Mouse (Mus musculus): ENCODE measurements around the gene Insig2.

Gene Insig2

DNA sequence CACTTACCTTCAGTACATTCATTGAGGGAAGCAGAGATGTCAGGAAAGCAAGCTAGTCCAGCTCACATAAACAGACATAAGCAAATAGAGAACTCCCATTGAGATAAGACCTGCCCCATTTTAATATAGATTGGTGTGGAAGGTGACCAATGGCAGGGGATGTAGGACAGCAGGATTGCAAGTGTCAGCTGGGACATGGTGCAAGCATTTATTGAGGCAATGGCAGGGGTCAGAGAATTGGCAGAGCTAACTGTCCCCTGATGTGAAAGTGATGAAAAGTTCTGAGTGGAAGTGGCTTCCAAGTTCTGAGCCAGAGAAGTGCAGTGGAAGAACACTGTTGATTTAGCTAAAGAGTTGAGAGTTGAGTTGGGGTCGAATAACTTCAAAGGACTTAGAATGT lies at the start of gene Insig2:
Gene Insig2 (minus strand): TSS at position 105 of the 400 bp plus-strand sequence.
- no peak for DNase-seq (ENCODE audit: extremely low spot score, low spot score)

DNA sequence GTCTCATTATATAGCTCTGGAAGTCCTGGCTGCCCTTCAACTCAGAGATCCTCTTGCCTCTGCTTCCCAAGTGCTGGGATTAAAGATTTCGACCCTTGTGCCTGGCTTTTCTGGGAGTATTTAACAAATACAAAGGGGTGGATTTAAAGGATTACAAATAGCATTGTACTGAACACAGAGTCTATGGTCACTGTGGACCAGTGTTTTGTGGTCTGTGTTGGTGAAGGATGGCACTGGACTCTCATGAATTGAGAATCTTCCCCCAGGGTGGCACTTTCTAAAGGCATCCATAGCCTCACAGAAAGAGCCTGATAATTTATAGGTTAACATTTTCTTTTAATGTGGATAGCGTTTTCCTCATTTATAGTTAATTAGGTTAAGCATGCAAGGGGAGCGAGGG lies 49.2 kb upstream of the Insig2 start:
- no peak for DNase-seq (ENCODE audit: extremely low spot score, low spot score)

- no peak for DNase-seq (ENCODE audit: extremely low spot score, low spot score)
Measured at GRCm38 (mm10) chr1:121380033-121380432, 47.6 kb upstream of the Insig2 start.

- no peak for DNase-seq (ENCODE audit: extremely low spot score, low spot score)
Measured at GRCm38 (mm10) chr1:121377901-121378300, 45.5 kb upstream of the Insig2 start.

DNA sequence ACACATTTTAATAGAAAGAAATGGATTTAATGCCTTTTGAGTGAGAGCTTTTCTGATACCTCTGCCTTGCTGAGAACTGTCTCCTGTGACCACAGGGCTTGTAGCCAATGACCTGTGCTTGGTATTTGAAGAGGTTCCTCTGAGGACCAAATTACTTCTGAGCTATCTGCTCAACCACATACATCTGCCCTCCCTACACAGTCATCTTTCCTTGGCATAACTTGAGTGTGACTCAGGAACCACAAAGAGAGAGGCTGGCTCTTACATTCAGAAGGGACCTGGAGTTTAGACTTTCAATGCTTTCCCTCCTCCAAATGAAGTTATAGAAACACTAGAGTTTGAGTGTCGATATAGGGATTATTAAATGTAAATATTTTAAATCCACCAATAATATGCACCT lies 45.0 kb upstream of the Insig2 start:
- DNase-seq (ENCODE audit: extremely low spot score, low spot score), result no peak

DNA sequence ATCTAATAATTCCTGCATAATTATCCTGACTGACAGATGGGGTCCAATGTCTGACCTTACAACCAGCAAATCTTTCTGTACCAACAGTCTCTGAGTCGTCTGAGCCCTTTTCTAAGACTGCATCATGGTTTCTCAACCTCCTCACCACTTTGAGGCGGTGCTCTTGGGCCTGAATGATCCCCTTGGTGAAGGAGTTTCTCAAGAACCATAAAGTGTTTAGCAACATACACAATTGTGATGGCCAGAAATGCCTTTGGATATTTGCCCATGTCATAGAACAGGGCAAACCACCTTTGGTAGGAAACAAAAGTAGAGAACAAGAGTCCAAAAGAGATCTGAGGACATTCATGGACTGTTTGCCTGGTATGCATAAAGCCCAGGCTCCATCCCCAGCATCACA lies 41.2 kb upstream of the Insig2 start:
- DNase-seq (ENCODE audit: extremely low spot score, low spot score), result no peak

DNA sequence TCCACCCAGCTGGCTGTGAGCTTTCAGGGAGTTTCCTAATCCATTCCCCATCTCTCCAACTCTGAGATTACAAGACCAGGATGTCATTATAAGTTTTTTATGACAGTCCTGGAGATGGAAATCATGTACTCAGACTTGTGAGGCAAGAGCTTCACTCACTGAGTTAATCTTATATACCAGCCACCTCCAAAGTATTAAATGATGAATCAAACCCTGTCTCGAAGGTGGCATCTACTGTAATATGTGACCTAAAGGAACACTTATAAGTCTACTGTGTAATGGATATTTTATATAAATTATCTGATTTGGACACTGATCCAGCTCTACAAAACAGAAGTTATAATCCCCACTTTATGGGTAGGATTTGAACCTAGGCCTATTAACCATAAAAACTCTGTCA lies 40.3 kb upstream of the Insig2 start:
- DNase-seq (ENCODE audit: extremely low spot score, low spot score), result no peak

DNA sequence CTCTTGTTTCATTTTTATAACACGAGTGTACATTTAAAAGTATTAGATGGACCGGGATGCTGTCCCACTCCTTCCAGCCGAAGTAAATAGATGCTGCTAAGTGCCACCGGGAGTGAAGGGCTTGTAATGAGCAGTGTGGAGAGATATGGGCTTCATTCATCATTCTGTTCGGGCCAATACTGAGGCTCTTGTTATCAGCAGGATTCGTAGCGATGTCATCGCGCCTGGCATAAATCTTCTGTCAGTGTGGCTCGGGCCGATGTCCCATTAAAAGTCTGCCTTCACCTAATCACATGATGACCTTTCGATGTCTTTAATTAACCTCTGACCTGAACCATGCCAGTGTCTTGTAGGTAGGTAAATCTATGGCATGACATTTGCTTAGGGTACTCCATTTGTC lies 39.1 kb upstream of the Insig2 start:
- no peak for DNase-seq (ENCODE audit: extremely low spot score, low spot score)

DNA sequence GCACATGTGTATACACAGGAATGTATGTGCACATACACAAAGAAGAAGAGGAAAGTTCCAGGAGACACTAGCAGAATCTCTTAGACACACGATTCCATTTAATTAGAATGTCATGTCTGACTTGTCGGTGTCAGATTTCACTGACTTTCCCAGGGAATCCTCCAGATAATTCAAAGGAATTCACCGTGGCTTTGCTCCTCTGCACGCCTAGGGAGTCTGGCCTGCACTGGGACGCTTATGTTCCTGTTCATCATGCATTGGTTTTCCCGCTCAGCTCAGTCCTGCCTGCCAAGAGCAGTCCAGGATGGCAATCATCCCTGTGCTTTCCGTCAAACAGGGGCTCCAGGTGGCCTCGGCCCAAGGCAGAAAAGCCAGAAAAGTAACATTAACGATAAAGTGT lies 34.9 kb upstream of the Insig2 start:
- peak; percentile 25 for DNase-seq (ENCODE audit: extremely low spot score, low spot score)

DNA sequence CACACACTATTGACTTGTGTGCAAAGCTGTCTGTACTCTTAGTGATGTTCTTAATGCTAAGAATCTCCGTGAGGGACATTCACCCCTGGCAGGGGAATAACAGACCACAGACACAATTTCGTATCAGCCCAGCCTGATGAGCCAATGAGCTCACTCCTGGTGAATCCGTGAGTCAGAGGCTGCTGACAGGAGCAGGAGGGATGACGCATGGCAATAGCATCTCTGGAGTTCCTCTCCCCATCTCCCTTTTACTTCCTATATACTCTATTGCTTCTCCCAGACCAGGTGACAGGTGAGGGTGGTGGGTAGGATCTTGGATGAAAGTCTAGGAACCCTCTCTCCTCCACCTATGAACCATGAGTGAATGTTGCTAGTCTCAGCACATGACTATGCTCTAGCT lies 28.2 kb upstream of the Insig2 start:
- DNase-seq (ENCODE audit: extremely low spot score, low spot score), result no peak

GRCm38 (mm10) chr1:121359680-121360079 lies 27.3 kb upstream of the Insig2 start:
- DNase-seq (ENCODE audit: extremely low spot score, low spot score), result no peak

DNA sequence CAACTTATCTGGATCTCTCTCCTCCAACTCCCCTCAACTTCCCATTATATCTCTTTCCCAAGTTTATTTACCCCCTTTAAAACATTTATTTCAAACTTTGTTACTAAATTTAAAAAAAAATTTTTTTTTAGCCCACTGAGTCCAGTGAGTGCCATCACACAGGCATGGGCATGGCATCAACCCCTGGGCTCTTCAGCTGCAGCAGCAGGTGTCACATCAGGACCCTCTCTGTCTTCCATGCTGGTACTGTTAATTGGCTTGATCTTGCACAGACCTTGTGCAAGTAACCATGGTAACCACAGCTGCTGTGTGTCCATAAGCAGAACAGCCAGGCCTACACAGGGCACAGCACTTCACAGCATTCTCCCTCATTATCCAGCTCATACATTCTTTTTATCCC lies 21.4 kb upstream of the Insig2 start:
- no peak for DNase-seq (ENCODE audit: extremely low spot score, low spot score)

DNA sequence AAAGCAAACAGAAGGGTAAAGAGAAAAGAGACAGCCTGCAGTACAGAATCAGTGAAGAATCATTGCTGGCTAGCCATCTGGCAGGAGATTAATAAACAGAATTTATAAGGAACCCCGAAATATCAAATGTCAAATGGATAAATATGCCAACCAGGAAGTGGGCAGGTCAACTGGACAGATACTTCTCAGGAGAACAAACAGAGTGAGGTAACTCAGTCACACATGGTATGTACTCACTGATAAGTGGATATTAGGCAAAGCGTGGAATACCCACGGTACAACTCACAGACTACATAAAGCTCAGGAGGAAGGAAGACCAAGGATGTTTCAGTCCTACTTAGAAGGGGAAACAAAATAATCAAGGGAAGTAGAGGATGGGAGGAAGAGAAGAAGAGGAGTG lies 18.6 kb upstream of the Insig2 start:
- DNase-seq (ENCODE audit: extremely low spot score, low spot score), result no peak

DNA sequence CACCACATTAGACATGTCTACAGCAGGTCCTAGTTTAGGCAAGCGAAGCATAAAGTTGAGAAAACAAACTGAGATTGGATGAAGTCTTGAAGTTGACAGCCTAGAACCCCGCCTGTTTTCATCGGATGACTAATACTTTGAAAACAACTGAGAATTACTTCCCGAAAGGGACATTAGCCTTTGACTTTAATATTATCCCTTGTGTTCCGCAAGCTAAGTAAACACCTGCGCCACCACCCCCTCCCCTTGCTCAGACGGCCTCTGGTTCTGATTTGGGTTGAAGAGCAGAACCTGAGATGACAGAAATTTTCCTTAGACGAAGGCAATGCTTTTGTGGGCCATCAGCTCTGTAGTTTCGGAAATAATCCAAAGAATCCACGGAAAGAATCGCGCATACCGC lies 18.2 kb upstream of the Insig2 start:
- DNase-seq (ENCODE audit: extremely low spot score, low spot score), result no peak

DNA sequence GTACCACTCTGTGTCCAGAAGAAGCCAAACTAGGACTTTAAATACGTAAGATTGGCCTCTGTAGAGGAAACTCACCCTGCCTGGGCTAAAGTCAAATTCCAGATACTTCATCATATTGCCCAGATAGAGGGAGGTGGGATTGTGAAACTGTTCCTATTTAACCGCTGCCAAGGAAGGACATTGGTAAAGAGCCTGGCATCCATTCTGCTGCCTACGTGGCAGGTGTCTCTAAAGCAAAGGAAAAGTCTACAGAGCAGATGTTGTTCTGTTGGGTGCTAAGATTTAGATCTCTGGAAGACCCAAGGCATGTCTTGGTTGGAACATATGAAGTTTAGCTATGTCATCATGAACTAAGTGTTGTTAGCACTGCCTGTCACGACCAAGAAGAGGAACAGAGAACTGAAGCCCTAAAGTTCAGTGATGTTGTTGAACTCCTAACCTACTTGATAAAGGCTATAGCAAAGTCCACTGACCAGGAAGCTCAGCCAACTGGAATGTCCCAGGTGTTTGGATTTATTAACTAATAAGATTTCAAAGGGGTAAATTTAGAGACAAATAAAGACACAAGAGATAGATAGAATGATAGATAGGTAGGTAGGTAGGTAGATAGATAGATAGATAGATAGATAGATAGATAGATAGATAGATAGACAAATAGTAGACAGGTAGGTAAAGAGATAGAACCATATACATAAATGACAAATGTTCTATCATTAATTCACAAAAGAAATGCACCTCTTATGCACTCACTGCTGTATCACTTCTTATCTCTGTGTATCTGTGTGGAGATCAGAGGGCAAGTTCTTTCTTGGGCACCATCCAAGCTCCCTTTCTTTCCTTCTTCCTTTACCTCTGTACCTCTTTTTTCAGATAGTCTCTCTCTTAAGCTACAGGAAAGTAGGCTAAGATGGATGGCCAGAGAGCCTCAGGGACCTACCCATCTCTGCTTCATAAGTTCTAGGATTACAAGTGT lies 16.8 kb upstream of the Insig2 start:
- no peak for DNase-seq (ENCODE audit: extremely low spot score, low spot score)

- DNase-seq (ENCODE audit: extremely low spot score, low spot score), result no peak
Measured at GRCm38 (mm10) chr1:121343966-121344365, 11.6 kb upstream of the Insig2 start.

DNA sequence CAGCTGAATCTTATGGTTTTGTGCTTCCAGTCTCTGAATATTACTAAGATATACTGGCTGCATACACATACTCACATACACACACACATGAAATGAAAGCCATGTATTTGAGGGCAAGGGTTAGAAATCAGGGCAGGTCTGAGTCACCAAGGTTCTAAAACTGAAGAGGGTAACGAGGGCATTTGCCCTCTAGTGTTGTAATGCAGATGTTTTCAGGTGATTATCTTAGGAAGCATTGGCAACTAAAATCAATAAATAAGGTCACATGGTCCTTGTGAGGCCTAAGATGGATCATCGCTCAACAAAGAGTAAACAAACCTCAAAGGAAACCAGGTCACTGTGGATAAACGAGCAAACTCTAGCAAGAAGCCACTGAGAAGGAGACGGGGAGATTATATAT lies 3.4 kb upstream of the Insig2 start:
- no peak for DNase-seq (ENCODE audit: extremely low spot score, low spot score)

DNA sequence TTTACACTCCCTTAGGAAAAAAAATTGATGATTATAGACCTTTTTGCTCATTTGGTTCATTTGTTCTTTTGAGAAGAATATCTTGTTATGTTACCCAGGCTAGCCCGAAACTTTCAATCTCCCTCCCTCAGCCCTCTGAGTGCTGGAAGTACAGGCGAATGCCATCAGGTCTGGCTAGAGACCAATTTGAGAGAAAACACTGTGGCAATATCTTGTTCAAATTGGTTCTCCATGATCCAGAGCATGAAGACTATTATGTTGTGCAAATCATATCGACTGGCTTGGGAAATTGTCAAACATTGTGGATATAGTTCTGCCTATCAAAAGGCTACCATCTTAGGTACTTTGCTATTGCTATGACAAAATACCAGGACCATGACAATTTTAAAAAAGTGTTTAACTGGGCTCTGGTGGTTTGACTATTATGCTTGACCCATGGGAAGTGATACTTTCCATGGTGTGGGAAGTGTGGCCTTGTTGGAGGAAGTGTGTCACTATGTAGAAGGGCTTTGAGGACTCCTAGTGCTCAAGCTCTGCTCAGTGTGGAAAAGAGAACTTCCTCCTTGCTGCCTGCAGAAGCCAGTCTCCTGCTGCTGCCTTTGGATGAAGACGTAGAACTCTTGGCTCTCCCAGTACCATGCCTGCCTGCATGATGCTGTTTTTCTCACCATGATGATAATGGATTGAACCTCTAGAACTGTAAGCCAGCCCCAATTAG lies 1.8 kb upstream of the Insig2 start:
- no peak for DNase-seq (ENCODE audit: extremely low spot score, low spot score)

- no peak for DNase-seq (ENCODE audit: extremely low spot score, low spot score)
Measured at GRCm38 (mm10) chr1:121330621-121331020, 1.8 kb downstream of the Insig2 start.

GRCm38 (mm10) chr1:121329391-121329790 lies 3.0 kb downstream of the Insig2 start:
- no peak for DNase-seq (ENCODE audit: extremely low spot score, low spot score)

GRCm38 (mm10) chr1:121328193-121328555 lies 4.2 kb downstream of the Insig2 start:
- DNase-seq (ENCODE audit: extremely low spot score, low spot score), result no peak

DNA sequence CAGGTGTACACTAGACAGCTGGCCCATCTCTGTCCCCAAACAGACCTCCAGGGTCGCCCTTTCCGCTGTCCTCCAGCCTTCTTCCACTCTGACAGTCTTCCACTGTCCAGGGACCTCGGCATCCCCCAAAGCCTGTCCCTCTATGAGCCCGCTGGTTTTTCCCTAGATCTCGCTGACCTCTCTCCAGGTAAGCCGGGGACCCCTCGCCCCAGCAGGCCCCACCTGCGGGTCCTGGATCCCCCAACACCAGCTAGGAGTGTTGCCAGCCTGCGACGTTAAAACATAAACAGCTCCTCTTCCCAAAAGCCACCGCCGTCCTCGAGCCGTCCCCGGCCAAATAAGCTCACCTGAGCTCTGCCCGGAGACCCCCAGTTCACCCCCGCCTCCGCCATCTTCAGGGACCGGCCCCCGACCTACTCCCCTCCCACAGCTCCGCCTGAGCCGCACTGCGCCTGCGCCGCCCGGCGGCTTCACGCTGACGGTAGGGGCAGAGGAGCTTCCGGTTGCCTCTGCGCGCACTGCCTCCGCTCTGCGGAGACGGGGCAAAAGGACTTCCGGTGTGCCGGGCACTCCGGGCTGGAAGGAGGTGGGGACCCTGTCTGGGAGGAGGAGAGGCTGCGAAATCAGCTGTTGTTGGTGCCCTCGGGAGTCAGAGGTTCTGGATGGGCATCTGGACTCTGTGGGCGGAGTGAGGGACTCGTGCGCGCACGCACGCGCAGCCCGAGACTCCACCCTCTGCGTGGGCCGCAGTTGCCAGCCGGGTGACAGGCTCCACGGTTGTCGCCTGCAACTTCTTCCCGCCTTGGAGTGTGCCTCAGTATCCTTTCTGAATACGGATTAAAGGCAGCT lies 4.8 kb downstream of the Insig2 start:
- DNase-seq (ENCODE audit: extremely low spot score, low spot score), result peak; percentile 91

Data from neural tube, embryonic 10.5 days (tissue).